In the genomic region with DNA sequence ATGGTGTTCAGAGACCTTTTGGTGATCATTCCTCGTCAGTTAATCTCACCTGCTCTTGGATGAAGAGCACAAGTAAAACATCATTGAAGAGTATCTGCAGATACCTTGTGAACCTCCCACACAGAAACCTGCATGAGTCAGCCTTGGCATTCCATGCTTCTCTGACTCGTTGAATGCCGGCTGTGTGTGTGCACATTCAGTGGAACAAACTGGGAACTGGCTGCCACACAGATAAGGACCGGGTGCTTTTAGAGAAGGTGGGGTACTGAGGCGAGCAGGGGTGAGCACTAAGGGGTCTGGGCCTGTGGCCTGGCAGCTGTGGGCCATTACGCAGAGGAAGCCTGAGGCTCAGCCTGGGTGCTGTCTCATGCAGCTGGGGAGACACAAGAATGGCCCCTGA, we compare ENCODE assay signal across 19 mouse cellular contexts. TPM values are rescaled to one million over a fixed set of nuclear protein-coding genes. Genes with fewer than 3 reads are reported as not detected.
DNase-seq lines count a peak whose midpoint lies in the region; ATAC-seq and TF ChIP-seq lines count a peak whose summit lies in the region.
"Had no signal": no experiment of that assay in that cellular context is flagged by ENCODE, and none has a peak within 500 bp of the region (broad histone marks: within the 10 kb centered on the region; RNA-seq: fewer than 3 reads in every experiment).

No protein-coding gene starts in this region.

- CTCF ChIA-PET in Patski (lab: Charles Lee): no interaction called here

- H3K27me3 ChIP-seq in Patski: no peaks in the 10 kb centered on the region
- H3K27me3 ChIP-seq: hindbrain, embryonic 13.5 days; neural tube, embryonic 15.5 days had no signal

- DNase-seq in cerebellum, adult 11-12 months: peak; percentile 23
- DNase-seq in heart, adult 11 months: peak; percentile 81
- no peak for DNase-seq in heart, postnatal 25 days (ENCODE audit: low spot score)
- peak; percentile 25 to 34 for DNase-seq in left cerebral cortex, adult 18-20 months (ENCODE audit: low spot score in 2 of 2)
- no peak for DNase-seq in left cerebral cortex, adult 11 months (ENCODE audit: low spot score)
- DNase-seq in Patski (ENCODE audit: low read depth, low spot score): no peak
- no peak for DNase-seq in yolk sac, embryonic 10.5 days (ENCODE audit: low spot score)
- DNase-seq: adrenal gland, postnatal 36 days; gastrocnemius, postnatal 10 days; kidney, adult 8-10 months; kidney, postnatal 14 days; layer of hippocampus, postnatal 36 days; liver, postnatal 0 days; lung, postnatal 14 days had no signal

- in situ Hi-C loops in Patski (cut with MboI; ENCODE audit: low pct_unique_long_range_greater_than_20kb): no loop called here

- no peak for TF ChIP-seq CTCF in Patski (IDR thresholded peaks at IDR 0.05)

- POLR2A ChIA-PET in Patski (lab: Charles Lee): no interaction called here

- intact Hi-C loops in heart, postnatal 25 days (cut with DNase I): no loop called here

- ATAC-seq in cerebellum, adult (ENCODE audit: insufficient number of reproducible peaks, low FRiP score, low TSS enrichment): no peak
- peak; percentile 74 for ATAC-seq in Patski
- ATAC-seq: liver, postnatal 0 days; midbrain, embryonic 16.5 days had no signal

RNA-seq across cellular contexts. Expression of a gene that starts 11.9 kb away (rescaled TPM):
- 10 to 100 TPM; 82.7 to 84.0 TPM for total RNA-seq in heart, postnatal 25 days (2021)
- total RNA-seq in left cerebral cortex, adult 18-20 months (2021): 10 to 100 TPM; 47.7 to 55.2 TPM
- polyA plus RNA-seq in Patski (2021): 139 TPM
- polyA plus RNA-seq: G1E had no signal

Comparison
In these comparisons a context has a peak if more than half of its experiments do, and no peak if none do; other contexts are left out.
1. DNase-seq: peak in cerebellum, adult 11-12 months (single experiment), heart, adult 11 months (single experiment) and left cerebral cortex, adult 18-20 months (2 of 2); none in heart, postnatal 25 days (single experiment), left cerebral cortex, adult 11 months (single experiment), Patski (single experiment) and yolk sac, embryonic 10.5 days (single experiment).